Mouse (Mus musculus) liver, adult 2 months (tissue): Measurements from ENCODE around the gene Scaf4. TPM values are rescaled to one million over a fixed set of nuclear protein-coding genes. Genes with fewer than 3 reads are reported as not detected.
A peak's percentile ranks its signal among the peaks of the same experiment; 100 is the strongest.
"Not testable (repeated sequence)": the region's sequence is repeated elsewhere in the genome, so short reads cannot be mapped to it uniquely, and the experiment has no call there.

Source experiments
- DNase-seq: peaks from one replicate; pipeline ENCODE4 v3.0.0-alpha.2; 2011; ENCODE audit warnings: low read depth, low spot score; ENCODE audit errors: extremely low read depth
- H3K27ac ChIP-seq: fragments of 200-500 bp; replicated peaks from 2 replicates; pipeline ENCODE4 v1.5.1; 2012; ENCODE audit warnings: low read depth, mild to moderate bottlenecking, control low read depth, inconsistent platforms, low read length; ENCODE audit not compliant: insufficient read depth
- H3K27me3 ChIP-seq: fragments of 200-500 bp; 2 replicates; pipeline ENCODE4 v1.6.1; 2012; ENCODE audit warnings: mild to moderate bottlenecking, moderate library complexity, low read length, inconsistent platforms; ENCODE audit not compliant: control insufficient read depth, insufficient read depth
- H3K36me3 ChIP-seq: fragments of 200-500 bp; 2 replicates; pipeline ENCODE4 v1.6.1; 2012; ENCODE audit warnings: low read length, inconsistent platforms; ENCODE audit not compliant: control insufficient read depth, insufficient read depth
- H3K4me1 ChIP-seq: fragments of 200-500 bp; 2 replicates; pipeline ENCODE4 v1.6.1; 2011; ENCODE audit warnings: low read length; ENCODE audit not compliant: control insufficient read depth, insufficient read depth
- H3K4me3 ChIP-seq: fragments of 200-500 bp; 2 replicates; pipeline ENCODE4 v1.5.1; 2011; ENCODE audit warnings: low read depth, mild to moderate bottlenecking, control low read depth, low read length, moderate library complexity; ENCODE audit not compliant: insufficient read depth
- H3K79me2 ChIP-seq: fragments of 200-500 bp; 2 replicates; pipeline ENCODE4 v1.6.1; 2012; ENCODE audit warnings: inconsistent platforms, mild to moderate bottlenecking, low read length, moderate library complexity; ENCODE audit not compliant: control insufficient read depth, insufficient read depth
- H3K9ac ChIP-seq: fragments of 200-500 bp; 2 replicates; pipeline ENCODE4 v1.6.1; 2012; ENCODE audit warnings: low read depth, mild to moderate bottlenecking, control low read depth, inconsistent platforms, low read length
- CTCF ChIP-seq: fragments of 200-500 bp; IDR thresholded peaks from 2 replicates; pipeline ENCODE4 v1.5.1; 2011; ENCODE audit warnings: low read depth, low read length, control low read depth
- POLR2A ChIP-seq: fragments of 200-500 bp; IDR thresholded peaks from 2 replicates; pipeline ENCODE4 v1.6.1; 2011; ENCODE audit warnings: low read length, control low read depth; ENCODE audit not compliant: insufficient read depth; ENCODE audit errors: extremely low read depth
- WGBS: fragments of 180-500 bp; shearing (Covaris S2); methylation state at CpG from one replicate; pipeline ENCODE4 v1.1.7; 2018; 5-methylcytosine and 5-hydroxymethylcytosine counted together
- polyA plus RNA-seq: library from polyadenylated mRNA; depleted of rRNA; stranded (reverse); fragments of >200 nt; gene quantifications from 2 replicates; pipeline ENCODE4 v1.2.3, GENCODE M21; 2012
- total RNA-seq: library from RNA; depleted of rRNA; stranded (reverse); fragments of >200 nt; gene quantifications from 2 replicates; pipeline ENCODE4 v1.2.3, GENCODE M21; 2014

Gene Scaf4
- total and polyA plus RNA-seq, 2 experiments = 8.2 to 20.9 TPM

DNA sequence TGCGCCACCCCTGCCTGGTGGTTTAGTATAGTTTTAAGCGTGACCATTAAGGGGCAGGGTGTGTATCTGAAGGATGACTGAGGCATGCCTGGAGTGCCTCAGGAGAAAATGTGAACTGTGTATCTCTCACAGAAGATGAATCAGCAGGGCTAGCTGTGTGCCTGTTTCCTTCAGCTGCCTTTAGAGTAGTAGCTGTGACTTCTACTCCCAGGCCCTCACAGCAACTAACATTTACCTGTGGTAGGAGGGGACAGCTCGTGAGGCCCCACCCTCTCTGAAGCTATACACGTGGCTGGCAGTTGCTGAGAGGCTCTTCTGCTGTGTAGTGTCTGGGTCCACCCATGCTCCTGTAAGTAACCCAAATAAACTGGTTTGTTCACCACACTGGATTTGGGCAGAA lies 66.4 kb downstream of the Scaf4 start:
- H3K4me3 ChIP-seq = no peak overlapping the region
- no peak for TF ChIP-seq CTCF
- TF ChIP-seq POLR2A = no peak
- 0 out of 2 replicates have a peak overlapping the region, but pooled peaks have one; percentile 0 for H3K9ac ChIP-seq
- H3K27ac ChIP-seq = peak overlapping the region; percentile 77
- DNase-seq = no peak
- H3K79me2 ChIP-seq = peaks cover 7% of the 10 kb centered on the region; the same call in 1 of the 2 replicates
- H3K4me1 ChIP-seq = peaks cover 14% of the 10 kb centered on the region
- H3K27me3 ChIP-seq = no peaks in the 10 kb centered on the region
- WGBS = 56% methylated on average over 4 of the region's 4 CpGs
- peaks cover 3% of the 10 kb centered on the region for H3K36me3 ChIP-seq

- Histone ChIP-seq H3K4me3 (no peak overlapping the region), H3K27me3 (no peaks in the 10 kb centered on the region), H3K27ac (peak overlapping the region; percentile 93), H3K36me3 (no peaks in the 10 kb centered on the region), H3K9ac (0 out of 2 replicates have a peak overlapping the region, but pooled peaks have one; percentile 20), H3K79me2 (peaks cover 2% of the 10 kb centered on the region; the same call in 1 of the 2 replicates), H3K4me1 (peaks cover 14% of the 10 kb centered on the region)
- 8% methylated on average over 3 of the region's 3 CpGs for WGBS
- no peak for TF ChIP-seq POLR2A
- TF ChIP-seq CTCF = no peak
- peak; percentile 94 for DNase-seq
These were observed 66.9 kb downstream of the Scaf4 start for GRCm38 (mm10) chr16:90217356-90217755.

- Histone ChIP-seq H3K27me3 (no peaks in the 10 kb centered on the region), H3K9ac (no peak overlapping the region), H3K4me1 (peaks cover 14% of the 10 kb centered on the region), H3K79me2 (no peaks in the 10 kb centered on the region; the same call in 1 of the 2 replicates), H3K4me3 (no peak overlapping the region), H3K36me3 (no peaks in the 10 kb centered on the region), H3K27ac (peak overlapping the region; percentile 93)
- peak; percentile 91 for DNase-seq
- WGBS = 19% methylated on average over 2 of the region's 2 CpGs
- no peak for TF ChIP-seq POLR2A
- TF ChIP-seq CTCF = no peak
These were observed 67.9 kb downstream of the Scaf4 start for GRCm38 (mm10) chr16:90216414-90216813.

- H3K4me1 ChIP-seq = peaks cover 14% of the 10 kb centered on the region
- H3K9ac ChIP-seq, H3K27me3 ChIP-seq, H3K4me3 ChIP-seq, DNase-seq, H3K79me2 ChIP-seq, H3K36me3 ChIP-seq: not testable (repeated sequence)
- 75% methylated on average over 5 of the region's 5 CpGs for WGBS
- peak overlapping the region; percentile 25 for H3K27ac ChIP-seq
These were observed 68.4 kb downstream of the Scaf4 start for GRCm38 (mm10) chr16:90215879-90216278.

DNA sequence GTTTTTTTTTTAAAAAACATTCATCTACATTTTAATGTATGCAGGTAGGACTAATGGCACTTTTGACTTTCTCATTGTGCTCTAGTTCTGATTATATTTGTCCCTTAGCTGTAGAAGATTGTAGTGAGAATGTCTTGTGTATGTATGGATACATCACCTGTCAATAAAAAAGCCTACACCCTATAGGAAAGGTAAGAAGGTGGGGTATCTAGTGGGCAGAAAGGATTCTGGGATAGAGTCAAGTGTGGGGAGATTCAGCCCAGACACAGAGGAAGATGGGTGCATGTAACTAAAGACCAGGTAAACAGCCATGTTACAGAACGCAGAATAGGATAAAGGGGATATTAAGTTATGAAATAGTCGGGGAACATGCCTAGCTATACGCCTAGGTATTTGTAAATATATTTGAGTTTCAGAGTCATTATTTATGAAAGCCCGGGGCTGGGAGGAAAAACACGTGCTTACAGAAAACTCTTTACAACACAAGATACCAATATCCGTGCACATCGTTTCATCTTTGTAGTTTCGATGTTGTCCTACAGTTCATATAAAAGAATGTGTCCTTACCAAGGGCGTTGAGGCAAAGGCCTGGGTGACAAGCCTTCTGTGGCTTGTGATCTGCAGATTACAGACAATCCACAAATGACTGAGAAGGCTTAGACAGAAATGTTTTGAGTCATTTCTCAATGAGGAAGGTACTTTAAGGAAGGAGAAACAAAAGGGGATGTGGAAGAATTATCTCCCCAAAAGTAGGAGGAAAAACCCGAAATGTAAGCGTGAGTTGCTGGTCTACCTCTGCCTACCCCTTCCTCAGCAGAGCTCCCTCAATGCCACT lies 69.4 kb downstream of the Scaf4 start:
- Histone ChIP-seq H3K4me1 (peaks cover 14% of the 10 kb centered on the region), H3K4me3 (no peak overlapping the region), H3K27me3 (no peaks in the 10 kb centered on the region), H3K79me2 (no peaks in the 10 kb centered on the region), H3K36me3 (no peaks in the 10 kb centered on the region), H3K9ac (no peak overlapping the region), H3K27ac (peak overlapping the region; percentile 25; the same call in 1 of the 2 replicates)
- WGBS = 93% methylated on average over 11 of the region's 11 CpGs
- no peak for DNase-seq
- no peak for TF ChIP-seq POLR2A
- TF ChIP-seq CTCF = no peak
